Mouse (Mus musculus): ENCODE measurements around the gene Ppdpf. TPM values are rescaled to one million over a fixed set of nuclear protein-coding genes. Genes with fewer than 3 reads are reported as not detected.

Gene Ppdpf
- 268 and 282 TPM in 2 replicates for polyA plus RNA-seq (2015; fragmentation: Nextera tagmentation; extraction: Ambion mirVana)

DNA sequence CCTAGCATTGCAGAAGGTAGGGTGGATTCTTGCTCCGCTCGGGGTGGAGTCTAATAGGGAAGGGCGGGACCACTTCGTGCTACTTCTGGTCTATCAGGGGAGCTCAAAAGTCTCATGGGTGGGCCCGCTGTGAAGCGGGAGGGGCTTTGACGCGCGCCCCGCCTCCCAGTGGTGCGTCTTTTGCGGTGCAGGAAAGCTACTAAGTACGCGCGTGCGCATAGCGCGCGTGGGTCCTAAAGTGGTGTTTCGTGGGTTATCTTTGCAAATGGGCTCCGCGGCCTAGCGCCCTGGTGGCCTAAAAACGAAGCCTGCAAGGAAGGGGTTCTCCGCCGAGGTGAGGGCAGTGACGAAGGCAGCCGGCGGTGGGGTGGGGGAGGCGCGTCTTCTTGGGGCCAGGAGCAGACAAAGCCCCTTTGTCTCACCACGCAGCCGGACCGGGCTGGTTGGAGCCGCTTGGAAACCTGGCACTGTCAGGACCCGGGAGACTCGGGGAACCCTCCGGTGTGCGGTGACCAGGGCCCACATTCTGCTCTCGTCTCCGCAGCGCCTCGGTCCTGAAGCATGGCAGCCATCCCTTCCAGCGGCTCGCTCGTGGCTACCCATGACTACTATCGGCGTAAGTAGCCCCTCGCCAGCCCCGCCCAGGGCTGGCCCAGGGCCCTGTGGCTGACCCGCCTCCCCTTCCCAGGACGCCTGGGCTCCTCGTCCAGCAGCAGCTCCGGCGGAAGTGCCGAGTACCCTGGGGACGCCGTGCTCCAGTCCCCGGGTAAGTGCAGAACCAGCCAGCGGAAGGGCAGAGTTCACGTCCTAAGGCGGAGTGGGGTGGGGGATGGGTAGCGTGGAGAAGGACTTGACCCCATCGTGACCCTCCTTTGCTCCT, at the start of gene Ppdpf:
TSS of gene Ppdpf (plus strand) at position 127 of the 880 bp plus-strand sequence.
- Histone ChIP-seq H3K9ac (peak within 1 kb of the TSS; percentile 88), H3K4me1 (peaks cover 12% of the 10 kb centered on the region), H3K4me3 (replicated peaks) (peak within 1 kb of the TSS; percentile 79), H3K4me2 (replicated peaks) (peak within 1 kb of the TSS; percentile 83), H3K9me3 (replicated peaks) (no peaks in the 10 kb centered on the region), H3K27me3 (no peaks in the 10 kb centered on the region), H3K36me3 (no peaks in the 10 kb centered on the region), H3K27ac (replicated peaks) (peak within 1 kb of the TSS; percentile 94)
- under 1% methylated on average over 64 of the region's 64 CpGs for WGBS
- peak; percentile 96 for ATAC-seq (ENCODE audit: insufficient number of reproducible peaks, low FRiP score, low TSS enrichment, low read depth)

- H3K9ac ChIP-seq: no peak overlapping the region
- peak; percentile 19; the same call in 1 of the 2 replicates for ATAC-seq (ENCODE audit: insufficient number of reproducible peaks, low FRiP score, low TSS enrichment, low read depth)
- peaks cover 5% of the 10 kb centered on the region for H3K4me1 ChIP-seq
- 88% methylated on average over 5 of the region's 5 CpGs for WGBS
- no peak overlapping the region for H3K27ac ChIP-seq (replicated peaks)
- no peak overlapping the region for H3K4me3 ChIP-seq (replicated peaks)
- H3K4me2 ChIP-seq (replicated peaks): no peak overlapping the region
- H3K27me3 ChIP-seq: peaks cover 42% of the 10 kb centered on the region
- no peaks in the 10 kb centered on the region for H3K36me3 ChIP-seq
- no peaks in the 10 kb centered on the region for H3K9me3 ChIP-seq (replicated peaks)
Measured at GRCm38 (mm10) chr2:181139641-181140193, 47.3 kb upstream of the Ppdpf start.

DNA sequence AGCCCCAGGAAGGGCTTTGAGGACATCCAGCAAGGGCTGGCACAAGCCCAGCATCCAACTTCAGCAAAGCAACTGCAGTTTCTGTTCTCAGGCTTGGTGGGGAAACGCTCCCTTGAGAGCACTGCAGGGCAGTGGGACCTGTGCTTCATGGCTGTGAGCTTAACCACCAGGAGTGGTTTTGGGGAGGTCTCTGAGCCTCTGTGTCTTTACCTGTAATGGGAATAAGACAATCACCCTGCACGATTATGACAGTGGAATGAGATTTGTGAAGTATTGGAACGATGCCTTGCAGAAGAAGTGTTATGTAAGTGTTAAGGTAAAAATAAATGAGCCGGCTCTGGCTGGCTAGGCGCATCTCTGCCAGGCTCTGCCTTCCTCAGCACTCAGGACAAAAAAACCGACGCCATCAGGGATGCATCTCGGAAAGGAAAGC, 44.3 kb upstream of the Ppdpf start:
- no peak overlapping the region for H3K27ac ChIP-seq (replicated peaks)
- ATAC-seq (ENCODE audit: insufficient number of reproducible peaks, low FRiP score, low TSS enrichment, low read depth): no peak
- H3K27me3 ChIP-seq: peaks cover 40% of the 10 kb centered on the region
- H3K4me2 ChIP-seq (replicated peaks): no peak overlapping the region
- no peak overlapping the region for H3K9ac ChIP-seq
- H3K9me3 ChIP-seq (replicated peaks): no peaks in the 10 kb centered on the region
- H3K36me3 ChIP-seq: no peaks in the 10 kb centered on the region
- H3K4me1 ChIP-seq: peaks cover 4% of the 10 kb centered on the region; the same call in 1 of the 2 replicates
- 66% methylated on average over 8 of the region's 8 CpGs for WGBS
- no peak overlapping the region for H3K4me3 ChIP-seq (replicated peaks)

- peaks cover 41% of the 10 kb centered on the region for H3K27me3 ChIP-seq
Measured at GRCm38 (mm10) chr2:181143509-181144276, 43.4 kb upstream of the Ppdpf start.

DNA sequence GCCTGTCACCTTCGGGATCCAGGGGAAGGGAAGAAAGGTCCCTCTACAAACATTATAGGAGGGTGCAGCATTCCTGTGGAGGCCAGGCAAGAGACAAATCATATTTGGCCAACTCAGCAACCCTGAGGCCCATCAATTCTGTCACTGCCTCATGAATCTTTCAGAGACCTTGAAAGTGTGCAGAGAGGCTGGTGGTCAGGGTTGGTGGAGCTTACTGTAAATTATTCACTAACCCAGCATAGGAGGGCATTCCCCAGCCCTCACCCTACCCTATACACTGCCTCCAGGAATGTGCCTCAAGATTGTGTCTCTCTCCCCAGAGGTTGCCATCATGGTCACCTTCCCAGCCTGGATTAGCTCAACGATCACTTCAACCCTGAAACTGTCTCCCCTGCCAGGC, 42.4 kb upstream of the Ppdpf start:
- peaks cover 47% of the 10 kb centered on the region for H3K27me3 ChIP-seq
- H3K4me1 ChIP-seq: peaks cover 12% of the 10 kb centered on the region
- H3K9ac ChIP-seq: no peak overlapping the region
- H3K4me2 ChIP-seq (replicated peaks): no peak overlapping the region
- no peak for ATAC-seq (ENCODE audit: insufficient number of reproducible peaks, low FRiP score, low TSS enrichment, low read depth)
- H3K9me3 ChIP-seq (replicated peaks): no peaks in the 10 kb centered on the region
- no peaks in the 10 kb centered on the region for H3K36me3 ChIP-seq
- WGBS: 72% methylated on average over 2 of the region's 2 CpGs
- H3K27ac ChIP-seq (replicated peaks): no peak overlapping the region
- no peak overlapping the region for H3K4me3 ChIP-seq (replicated peaks)

More at GRCm38 (mm10) chr2:181143509-181144276, 43.4 kb upstream of the Ppdpf start:
- Histone ChIP-seq H3K4me3 (replicated peaks) (no peak overlapping the region), H3K9ac (no peak overlapping the region), H3K4me2 (replicated peaks) (no peak overlapping the region), H3K36me3 (no peaks in the 10 kb centered on the region), H3K9me3 (replicated peaks) (no peaks in the 10 kb centered on the region), H3K4me1 (peaks cover 12% of the 10 kb centered on the region), H3K27ac (replicated peaks) (no peak overlapping the region)
- no peak for ATAC-seq (ENCODE audit: insufficient number of reproducible peaks, low FRiP score, low TSS enrichment, low read depth)
- WGBS: 50% methylated on average over 2 of the region's 2 CpGs

DNA sequence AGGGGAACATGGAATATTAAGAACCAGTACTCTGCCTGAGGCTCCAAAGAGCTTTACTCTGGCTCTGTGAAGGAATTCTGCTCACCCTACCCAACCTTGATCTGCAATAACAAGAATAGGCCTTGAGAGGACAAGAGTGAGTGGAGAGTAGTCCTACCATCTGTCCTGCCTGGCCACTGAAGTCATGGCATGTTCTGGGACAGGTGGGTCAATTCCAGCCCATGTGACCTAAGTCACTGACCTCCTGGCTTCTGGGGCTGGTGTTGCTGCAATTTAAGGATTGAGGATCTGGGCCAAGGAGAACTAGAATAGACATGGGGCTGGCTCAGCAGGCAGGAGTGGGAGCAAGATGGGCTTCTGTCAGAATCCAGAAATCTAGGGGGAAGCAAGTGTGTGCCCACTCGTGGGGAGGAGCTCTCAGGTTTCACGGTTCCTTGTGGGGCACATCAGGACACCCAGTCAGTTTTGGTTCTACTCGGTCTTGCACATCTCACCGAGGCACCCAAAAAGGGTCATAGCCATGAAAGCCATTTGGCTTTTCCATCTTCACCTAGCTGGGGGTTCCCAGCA, 40.0 kb upstream of the Ppdpf start:
- no peak for ATAC-seq (ENCODE audit: insufficient number of reproducible peaks, low FRiP score, low TSS enrichment, low read depth)
- 49% methylated on average over 4 of the region's 4 CpGs for WGBS
- peak overlapping the region; percentile 46; the same call in 1 of the 2 replicates for H3K4me3 ChIP-seq (replicated peaks)
- peaks cover 62% of the 10 kb centered on the region for H3K27me3 ChIP-seq
- no peak overlapping the region for H3K27ac ChIP-seq (replicated peaks)
- no peak overlapping the region for H3K9ac ChIP-seq
- peaks cover 12% of the 10 kb centered on the region for H3K4me1 ChIP-seq
- H3K36me3 ChIP-seq: no peaks in the 10 kb centered on the region
- peak overlapping the region; percentile 92 for H3K4me2 ChIP-seq (replicated peaks)
- H3K9me3 ChIP-seq (replicated peaks): no peaks in the 10 kb centered on the region

DNA sequence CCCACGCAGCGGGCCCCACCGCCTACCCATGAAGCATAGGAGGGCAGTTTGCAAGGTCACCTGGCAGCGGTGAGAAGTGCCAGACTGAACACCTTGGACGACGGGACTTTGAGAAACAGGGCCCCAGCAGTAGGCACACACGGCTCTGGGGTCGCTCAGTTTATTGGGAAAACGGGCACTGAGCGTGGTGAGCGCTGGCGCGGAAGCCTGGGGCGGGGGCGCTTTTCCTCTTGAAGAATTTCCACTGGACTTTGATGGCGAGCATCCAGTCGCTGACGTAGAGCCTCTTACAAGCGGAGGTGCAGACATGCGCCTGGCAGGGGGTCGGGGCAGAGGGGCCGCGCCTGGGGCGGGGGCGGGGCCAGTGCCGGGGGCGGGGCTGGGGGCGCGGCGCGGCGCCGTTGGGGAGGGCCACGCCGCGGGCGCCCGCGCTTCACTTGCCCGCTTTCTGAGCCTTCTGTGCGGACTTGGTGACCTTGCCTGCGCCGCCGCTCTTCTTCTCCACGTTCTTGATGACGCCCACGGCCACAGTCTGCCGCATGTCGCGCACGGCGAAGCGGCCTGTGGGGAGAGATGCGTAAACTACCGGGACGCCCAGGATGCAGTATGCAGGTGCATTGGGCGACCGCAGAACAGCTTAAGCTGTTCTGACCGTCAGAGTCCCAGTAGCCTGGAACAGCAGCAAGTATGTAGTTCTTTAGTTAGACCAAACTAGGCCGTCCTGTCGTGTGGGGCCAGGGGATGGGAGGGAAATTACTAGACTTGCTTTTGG, 39.3 kb upstream of the Ppdpf start:
- peaks cover 65% of the 10 kb centered on the region for H3K27me3 ChIP-seq
- no peaks in the 10 kb centered on the region for H3K36me3 ChIP-seq
- no peak overlapping the region for H3K27ac ChIP-seq (replicated peaks)
- H3K9ac ChIP-seq: no peak overlapping the region
- peak overlapping the region; percentile 92 for H3K4me2 ChIP-seq (replicated peaks)
- ATAC-seq (ENCODE audit: insufficient number of reproducible peaks, low FRiP score, low TSS enrichment, low read depth): no peak
- no peaks in the 10 kb centered on the region for H3K9me3 ChIP-seq (replicated peaks)
- peak overlapping the region; percentile 46 for H3K4me3 ChIP-seq (replicated peaks)
- H3K4me1 ChIP-seq: peaks cover 12% of the 10 kb centered on the region
- 1% methylated on average over 57 of the region's 61 CpGs for WGBS

- Histone ChIP-seq H3K9me3 (replicated peaks) (no peaks in the 10 kb centered on the region), H3K27ac (replicated peaks) (no peak overlapping the region), H3K9ac (no peak overlapping the region), H3K36me3 (no peaks in the 10 kb centered on the region), H3K4me1 (peaks cover 12% of the 10 kb centered on the region), H3K4me3 (replicated peaks) (peak overlapping the region; percentile 46), H3K4me2 (replicated peaks) (peak overlapping the region; percentile 92), H3K27me3 (peaks cover 68% of the 10 kb centered on the region)
- WGBS: 18% methylated on average over 30 of the region's 31 CpGs
- ATAC-seq (ENCODE audit: insufficient number of reproducible peaks, low FRiP score, low TSS enrichment, low read depth): no peak
Measured at GRCm38 (mm10) chr2:181148318-181148955, 38.6 kb upstream of the Ppdpf start.

GRCm38 (mm10) chr2:181150281-181150680, 36.8 kb upstream of the Ppdpf start:
- H3K36me3 ChIP-seq: no peaks in the 10 kb centered on the region
- WGBS: 72% methylated on average over 6 of the region's 6 CpGs
- no peaks in the 10 kb centered on the region for H3K9me3 ChIP-seq (replicated peaks)
- ATAC-seq (ENCODE audit: insufficient number of reproducible peaks, low FRiP score, low TSS enrichment, low read depth): no peak
- H3K27me3 ChIP-seq: peaks cover 76% of the 10 kb centered on the region
- no peak overlapping the region for H3K27ac ChIP-seq (replicated peaks)
- peaks cover 12% of the 10 kb centered on the region for H3K4me1 ChIP-seq
- H3K4me3 ChIP-seq (replicated peaks): no peak overlapping the region
- H3K4me2 ChIP-seq (replicated peaks): no peak overlapping the region
- no peak overlapping the region for H3K9ac ChIP-seq

GRCm38 (mm10) chr2:181152701-181153100, 34.3 kb upstream of the Ppdpf start:
- Histone ChIP-seq H3K4me1 (peaks cover 12% of the 10 kb centered on the region), H3K9me3 (replicated peaks) (no peaks in the 10 kb centered on the region), H3K27me3 (peaks cover 78% of the 10 kb centered on the region), H3K27ac (replicated peaks) (no peak overlapping the region), H3K4me2 (replicated peaks) (no peak overlapping the region), H3K4me3 (replicated peaks) (no peak overlapping the region), H3K36me3 (no peaks in the 10 kb centered on the region), H3K9ac (no peak overlapping the region)
- WGBS: 89% methylated on average over 17 of the region's 17 CpGs
- ATAC-seq (ENCODE audit: insufficient number of reproducible peaks, low FRiP score, low TSS enrichment, low read depth): no peak

Measured in embryonic facial prominence, embryonic 15.5 days (tissue).